Mouse (Mus musculus) sigmoid colon, adult 10 weeks (tissue): ENCODE measurements around the gene Cd69. TPM values are rescaled to one million over a fixed set of nuclear protein-coding genes. Genes with fewer than 3 reads are reported as not detected.

Source experiments
- polyA plus RNA-seq: library from polyadenylated mRNA; stranded (reverse); fragments of 350-450 nt; fragmentation: Illumina TruSeq; extraction: RNeasy Lipid Tissue Mini Kit (QIAGEN cat#74804); gene quantifications from one replicate; pipeline ENCODE4 v1.2.3, GENCODE M21; 2014; ENCODE audit warnings: low read depth, low replicate concordance

The Cd69 gene
- polyA plus RNA-seq = 8.1 TPM

GRCm38 (mm10) chr6:129275220-129275619 is at the start of gene Cd69:
Gene Cd69, minus strand, starts transcription at chr6:129275436.

Other genes with a start within 250 kb of the Cd69 start
- 0.85 TPM for gene Klrb1f, start 229.5 kb downstream of the Cd69 start, polyA plus RNA-seq
- gene Clec2e, start 174.5 kb downstream of the Cd69 start, polyA plus RNA-seq = 83.0 TPM
- 665 TPM for gene Clec2d, start 94.8 kb downstream of the Cd69 start, polyA plus RNA-seq
- gene 4922502D21Rik, start 56.4 kb upstream of the Cd69 start, polyA plus RNA-seq = not detected
- 5.8 TPM for gene Clec12a, start 67.3 kb upstream of the Cd69 start, polyA plus RNA-seq
- gene Clec12b, start 110.4 kb upstream of the Cd69 start, polyA plus RNA-seq = 0.57 TPM
- 3.5 TPM for gene Clec1b, start 121.9 kb upstream of the Cd69 start, polyA plus RNA-seq
- 5.8 TPM for gene Clec9a, start 133.4 kb upstream of the Cd69 start, polyA plus RNA-seq
- gene Clec1a, start 176.6 kb upstream of the Cd69 start, polyA plus RNA-seq = 3.8 TPM
- 0.22 TPM for gene Olr1, start 231.7 kb upstream of the Cd69 start, polyA plus RNA-seq
- gene Tmem52b, start 237.1 kb upstream of the Cd69 start, polyA plus RNA-seq = not detected